Mouse (Mus musculus): ENCODE measurements around the gene Vps25.

The Vps25 gene

GRCm38 (mm10) chr11:101245855-101246701 lies 7.4 kb upstream of the Vps25 start, which contains the start of gene Ramp2:
TSS of gene Ramp2 (plus strand) at chr11:101246028.
- DNase-seq = peak; percentile 59

- no peak for DNase-seq
These were observed 6.8 kb upstream of the Vps25 start for GRCm38 (mm10) chr11:101246702-101247012.

- DNase-seq = no peak
These were observed 5.9 kb upstream of the Vps25 start for GRCm38 (mm10) chr11:101247521-101248030.

DNA sequence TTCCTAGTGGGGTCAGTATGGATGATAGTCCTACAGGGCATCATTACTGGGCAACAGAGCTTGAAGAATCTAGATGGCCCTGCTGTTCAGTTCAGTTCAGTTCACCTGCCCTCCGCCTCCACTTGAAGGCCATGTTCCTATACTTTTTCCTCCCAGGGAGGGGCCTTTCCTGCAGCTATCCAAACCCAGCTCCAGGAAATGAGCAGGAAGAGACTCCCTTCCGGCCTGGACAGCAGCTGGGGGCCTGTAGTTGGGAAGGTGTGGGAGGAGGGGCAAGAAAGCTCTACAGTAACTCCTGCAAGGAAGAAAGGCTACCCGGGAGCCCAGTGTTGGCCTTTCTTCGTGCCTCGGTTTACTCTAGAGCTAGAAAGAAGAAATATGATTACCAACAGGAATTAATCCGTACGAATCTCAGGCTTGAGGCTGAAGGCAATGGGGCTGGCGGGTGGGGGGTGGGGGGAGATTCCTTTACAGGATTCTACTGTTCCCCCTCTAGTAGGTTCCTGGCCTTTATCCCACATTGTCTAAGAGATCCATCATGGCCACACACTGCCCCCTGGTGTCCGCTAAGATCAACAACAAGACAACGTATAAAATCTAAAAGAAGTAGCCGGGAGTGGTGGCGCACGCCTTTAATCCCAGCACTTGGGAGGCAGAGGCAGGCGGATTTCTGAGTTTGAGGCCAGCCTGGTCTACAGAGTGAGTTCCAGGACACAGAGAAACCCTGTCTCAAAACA lies 5.1 kb upstream of the Vps25 start:
- DNase-seq = peak; percentile 59

GRCm38 (mm10) chr11:101251031-101251430 lies 2.5 kb upstream of the Vps25 start:
- no peak for DNase-seq

- DNase-seq = no peak
These were observed 566 bp upstream of the Vps25 start for GRCm38 (mm10) chr11:101252941-101253340.

DNA sequence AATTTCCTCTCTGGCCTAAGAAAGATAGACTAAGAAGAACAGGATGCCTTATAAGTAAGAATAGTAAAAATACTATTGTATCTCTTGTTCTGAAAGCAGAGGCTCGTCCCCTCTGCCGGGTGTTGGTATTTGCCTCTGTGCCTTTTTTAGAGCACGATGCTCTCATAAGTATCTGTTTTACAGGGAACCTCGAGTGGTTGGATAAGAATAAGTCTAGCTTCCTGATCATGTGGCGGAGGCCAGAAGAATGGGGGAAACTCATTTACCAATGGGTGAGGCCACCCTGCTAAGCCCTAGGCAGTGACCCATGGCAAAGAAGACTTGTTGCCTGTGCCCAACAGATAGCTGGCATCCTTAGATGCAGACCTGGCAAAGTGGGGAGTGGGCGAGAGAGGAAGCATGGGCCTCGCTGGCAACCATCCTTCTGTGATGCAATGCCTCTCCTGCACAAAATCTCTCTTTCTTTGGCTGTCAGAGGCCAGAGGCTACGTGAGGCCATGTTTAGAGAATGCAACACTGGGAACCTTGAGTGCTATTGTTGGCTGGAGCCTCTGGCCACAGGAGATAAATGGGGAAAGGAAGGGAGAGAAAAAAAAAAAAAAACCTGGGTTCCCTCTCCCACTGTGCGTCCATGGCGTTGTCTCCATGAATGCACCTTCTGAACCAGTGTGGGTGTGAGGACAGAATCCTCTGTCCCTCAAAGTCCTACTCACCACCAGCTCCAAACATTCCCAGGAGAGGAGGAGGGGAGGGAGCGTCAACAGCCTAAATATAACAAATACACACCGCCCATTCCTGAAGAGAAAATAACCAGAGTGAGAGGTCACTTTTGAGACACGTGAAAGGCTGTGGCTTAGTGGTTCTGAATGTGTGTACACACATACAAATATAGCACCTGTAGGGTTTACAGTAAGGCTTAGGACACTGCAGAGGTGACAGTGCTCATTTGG lies 2.6 kb downstream of the Vps25 start:
- DNase-seq = no peak

DNA sequence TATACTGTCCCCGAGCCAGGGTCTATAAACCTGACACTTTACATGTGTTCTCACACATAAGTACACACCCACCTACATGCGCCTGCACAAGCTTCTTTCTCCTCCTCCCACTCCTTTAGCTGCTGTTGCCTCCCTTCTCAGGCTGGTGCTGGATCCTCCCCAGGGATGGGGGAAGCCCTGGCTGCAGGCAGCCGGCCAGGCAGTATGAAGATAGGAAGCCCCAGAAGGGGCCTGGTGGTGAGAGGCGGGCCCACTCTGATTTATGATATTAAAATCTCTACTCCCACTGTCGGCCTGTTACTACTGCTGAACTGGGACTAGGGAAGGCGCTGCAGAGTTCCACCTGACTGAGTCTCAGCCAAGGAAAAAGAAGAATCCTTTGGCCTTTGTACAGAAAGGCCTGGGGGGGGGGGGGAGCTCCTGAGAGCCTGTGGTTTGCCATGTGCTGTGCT lies 5.8 kb downstream of the Vps25 start:
- no peak for DNase-seq

DNA sequence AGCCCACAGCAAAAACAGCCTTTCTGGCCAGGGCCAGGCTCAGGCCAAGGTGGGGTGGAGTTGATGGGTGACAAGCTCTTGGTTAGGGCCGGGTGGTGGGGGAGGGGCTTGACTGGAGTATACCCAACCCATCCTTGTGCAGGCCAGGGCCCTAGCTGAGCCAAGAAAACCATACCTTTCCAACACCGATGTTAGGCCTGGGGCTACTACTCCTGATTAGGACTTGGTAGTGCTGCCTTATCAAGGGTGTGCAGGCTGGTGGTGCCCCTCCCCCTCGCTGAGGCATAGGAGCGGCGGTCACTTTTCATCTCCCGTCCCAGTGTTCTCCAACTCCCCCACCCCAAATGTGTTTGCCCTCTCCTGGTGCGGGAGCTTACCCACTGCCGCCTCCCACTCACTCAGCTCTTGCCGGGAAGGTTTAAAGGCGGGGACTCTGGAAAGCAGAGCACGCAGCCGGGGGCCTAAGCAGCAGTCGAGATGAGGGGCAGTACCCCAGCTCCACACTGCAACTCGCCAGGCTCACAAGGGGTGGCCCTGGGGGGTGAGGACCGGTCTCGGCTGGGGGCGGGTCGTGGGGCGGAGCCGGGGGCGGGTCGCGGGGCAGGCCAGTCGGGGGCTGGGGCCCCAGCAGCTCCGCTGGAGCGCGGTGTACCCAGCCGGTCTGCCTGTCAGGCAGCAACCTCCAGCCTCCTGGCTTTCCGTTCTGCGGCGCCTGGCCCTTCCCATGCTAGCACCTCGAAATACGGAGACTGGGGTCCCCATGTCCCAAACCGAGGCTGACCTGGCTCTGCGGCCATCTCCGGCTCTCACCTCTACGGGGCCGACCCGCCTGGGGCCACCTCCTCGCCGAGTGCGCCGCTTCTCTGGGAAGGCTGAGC lies 6.7 kb downstream of the Vps25 start, which contains the start of gene Wnk4:
Gene Wnk4, plus strand, starts transcription at position 620 of the 878 bp plus-strand sequence.
- DNase-seq = peak; percentile 56

- DNase-seq = no peak
These were observed 7.4 kb downstream of the Vps25 start for GRCm38 (mm10) chr11:101260826-101261380.

DNA sequence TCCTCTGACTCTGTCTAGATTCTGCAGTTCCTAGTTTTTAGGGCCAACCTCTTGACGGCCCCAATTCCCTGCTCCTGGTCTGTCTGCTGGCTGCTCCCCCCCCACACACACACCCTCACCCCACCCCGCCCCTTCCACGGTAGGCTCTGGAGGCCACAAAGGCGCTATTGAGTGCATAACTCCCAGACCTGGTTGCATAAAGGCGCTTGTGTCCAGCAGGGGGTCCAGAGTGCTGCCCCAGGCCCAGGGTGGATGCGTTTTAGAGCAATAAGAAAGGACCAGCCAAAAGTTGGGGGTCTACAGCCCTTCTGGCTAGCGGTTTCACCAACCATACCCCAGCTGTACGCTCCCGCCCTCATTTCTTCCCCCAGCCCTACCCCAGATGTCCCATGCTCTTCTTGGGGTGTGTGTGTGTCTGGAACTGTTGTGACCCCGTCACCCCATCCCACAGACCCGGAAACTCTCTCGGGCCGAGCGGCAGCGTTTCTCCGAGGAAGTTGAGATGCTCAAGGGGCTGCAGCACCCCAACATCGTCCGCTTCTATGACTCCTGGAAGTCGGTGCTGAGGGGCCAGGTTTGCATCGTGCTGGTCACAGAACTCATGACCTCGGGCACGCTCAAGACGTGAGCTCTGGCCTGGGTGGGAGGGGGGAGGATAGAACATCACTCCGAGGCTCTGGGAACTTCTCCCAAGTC lies 8.9 kb downstream of the Vps25 start:
- no peak for DNase-seq

GRCm38 (mm10) chr11:101263138-101263988 lies 9.9 kb downstream of the Vps25 start:
- DNase-seq = no peak

- DNase-seq = no peak
These were observed 10.4 kb downstream of the Vps25 start for GRCm38 (mm10) chr11:101263989-101264280.

DNA sequence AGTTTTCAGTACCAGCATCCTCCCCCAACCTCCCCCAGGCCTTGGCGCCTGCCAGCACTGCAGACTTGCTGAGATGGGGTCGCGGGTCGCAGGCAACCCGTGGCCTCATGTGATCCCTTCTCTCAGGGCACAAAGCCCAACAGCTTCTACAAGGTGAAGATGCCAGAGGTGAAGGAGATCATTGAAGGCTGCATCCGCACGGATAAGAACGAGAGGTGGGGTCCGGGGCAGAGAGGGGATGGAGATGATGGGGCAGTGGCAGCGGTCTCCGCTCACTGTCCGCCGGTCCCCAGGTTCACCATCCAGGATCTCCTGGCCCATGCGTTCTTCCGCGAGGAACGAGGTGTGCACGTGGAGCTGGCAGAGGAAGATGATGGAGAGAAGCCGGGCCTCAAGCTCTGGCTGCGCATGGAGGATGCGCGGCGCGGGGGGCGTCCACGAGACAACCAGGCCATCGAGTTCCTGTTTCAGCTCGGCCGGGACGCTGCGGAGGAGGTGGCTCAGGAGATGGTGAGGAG lies 11.5 kb downstream of the Vps25 start:
- no peak for DNase-seq

GRCm38 (mm10) chr11:101265906-101266305 lies 12.4 kb downstream of the Vps25 start:
- DNase-seq = no peak

DNA sequence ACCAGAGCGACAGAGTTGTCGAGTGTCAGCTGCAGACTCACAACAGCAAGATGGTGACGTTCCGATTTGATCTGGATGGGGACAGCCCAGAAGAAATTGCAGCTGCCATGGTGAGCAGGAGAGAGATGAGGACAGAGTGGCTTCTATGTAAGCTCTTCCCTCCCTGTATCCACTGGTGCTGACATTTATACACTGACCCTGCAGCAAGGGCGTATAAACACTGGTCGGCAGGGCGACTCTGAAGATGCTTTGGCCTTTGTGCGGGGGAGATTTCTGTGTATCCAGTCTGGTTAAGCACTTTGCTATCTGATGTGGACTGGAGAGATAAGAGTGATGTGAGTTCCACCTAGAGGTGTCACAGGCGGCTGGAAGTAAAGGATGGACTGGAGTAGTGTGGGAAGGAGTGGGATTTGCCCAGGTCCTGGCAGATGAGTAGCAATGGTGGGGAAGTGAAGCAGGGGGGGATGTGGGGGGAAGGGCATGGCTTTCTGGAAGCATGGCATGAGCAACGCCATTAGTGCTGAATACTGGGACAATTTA lies 16.1 kb downstream of the Vps25 start:
- DNase-seq = no peak

DNA sequence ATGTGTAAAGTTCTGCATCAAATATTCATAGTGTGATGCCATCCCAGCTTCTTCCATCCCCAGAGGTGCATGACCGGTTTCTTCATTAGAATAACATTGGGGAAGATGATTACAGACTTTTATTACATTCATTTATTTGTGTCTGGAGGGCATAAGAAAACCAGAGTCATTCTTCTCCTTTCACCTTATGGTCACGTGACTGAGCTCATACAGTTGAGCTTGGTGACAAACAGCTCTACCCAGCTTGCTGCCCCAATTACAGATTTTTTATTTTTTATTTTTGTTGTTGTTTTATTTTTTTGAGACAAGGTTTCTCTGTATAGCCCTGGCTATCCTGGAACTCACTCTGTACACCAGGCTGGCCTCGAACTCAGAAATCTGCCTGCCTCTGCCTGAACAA lies 18.9 kb downstream of the Vps25 start:
- no peak for DNase-seq

DNA sequence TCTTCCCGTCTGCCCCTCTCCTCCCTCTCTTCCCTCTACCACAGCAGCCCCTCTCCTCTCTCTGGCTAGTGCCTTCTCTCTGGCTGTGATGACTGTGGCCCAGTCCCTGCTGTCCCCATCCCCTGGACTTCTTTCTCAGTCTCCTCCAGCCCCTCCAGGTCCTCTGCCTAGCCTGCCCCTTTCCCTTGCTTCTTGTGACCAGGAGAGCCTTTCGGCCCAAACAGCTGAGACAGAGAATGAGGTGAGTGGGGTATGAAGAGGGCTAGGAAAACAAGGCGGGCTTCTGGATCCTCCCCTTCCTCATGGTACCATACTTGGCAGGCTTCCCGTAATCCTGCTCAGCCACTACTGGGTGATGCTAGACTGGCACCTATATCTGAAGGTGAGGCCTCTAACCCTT lies 21.8 kb downstream of the Vps25 start:
- DNase-seq = no peak

DNA sequence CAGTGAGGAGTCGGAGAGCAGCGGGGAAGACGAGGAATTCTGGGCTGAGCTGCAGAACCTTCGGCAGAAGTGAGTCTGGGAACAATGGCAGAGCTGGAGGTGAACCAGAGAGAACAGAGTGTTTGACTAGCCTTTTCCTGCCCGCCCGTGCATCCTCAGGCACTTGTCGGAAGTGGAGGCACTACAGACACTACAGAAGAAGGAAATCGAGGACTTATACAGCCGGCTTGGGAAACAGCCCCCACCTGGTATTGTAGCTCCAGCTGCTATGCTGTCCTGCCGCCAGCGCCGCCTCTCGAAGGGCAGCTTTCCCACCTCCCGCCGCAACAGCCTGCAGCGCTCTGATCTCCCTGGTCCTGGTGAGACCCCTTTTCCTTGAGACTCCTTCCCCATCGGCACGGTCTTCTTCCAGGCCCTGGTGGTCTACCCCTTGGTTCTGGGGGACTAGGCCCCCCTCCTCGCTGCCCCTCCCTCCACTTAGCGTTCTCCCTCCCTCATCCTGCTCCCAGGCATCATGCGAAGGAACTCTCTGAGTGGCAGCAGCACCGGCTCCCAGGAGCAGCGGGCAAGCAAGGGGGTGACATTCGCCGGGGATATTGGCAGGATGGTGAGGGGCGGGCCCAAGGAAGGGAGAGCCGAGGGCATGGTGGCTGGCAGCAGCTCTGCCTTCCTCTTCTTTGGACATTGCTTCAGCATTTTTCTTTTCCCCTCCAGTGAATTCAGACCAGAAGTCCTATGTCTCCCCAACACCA lies 23.0 kb downstream of the Vps25 start:
- DNase-seq = no peak

All from thymus, postnatal 14 days (tissue).